ENCODE assay signal across 12 mouse cellular contexts in genomic region chr4:46065695-46066340, GRCm38 (mm10). TPM values are rescaled to one million over a fixed set of nuclear protein-coding genes. Genes with fewer than 3 reads are reported as not detected.
DNase-seq lines count a peak whose midpoint lies in the region; ATAC-seq and TF ChIP-seq lines count a peak whose summit lies in the region.
"Had no signal": no experiment of that assay in that cellular context is flagged by ENCODE, and none has a peak within 500 bp of the region (broad histone marks: within the 10 kb centered on the region; RNA-seq: fewer than 3 reads in every experiment).

No protein-coding gene starts in this region.

- H3K36me3 ChIP-seq in embryonic facial prominence, embryonic 15.5 days: no peaks in the 10 kb centered on the region
- no peaks in the 10 kb centered on the region for H3K36me3 ChIP-seq in embryonic facial prominence, embryonic 10.5 days (replicated peaks)
- H3K36me3 ChIP-seq in heart, postnatal 0 days (replicated peaks; ENCODE audit: control insufficient read depth, insufficient read depth, low read length): peaks cover 20% of the 10 kb centered on the region
- H3K36me3 ChIP-seq: hindbrain, embryonic 12.5 days had no signal

- H3K4me3 ChIP-seq in embryonic facial prominence, embryonic 15.5 days (replicated peaks): no peak overlapping the region
- H3K4me3 ChIP-seq in embryonic facial prominence, embryonic 10.5 days: no peak overlapping the region
- H3K4me3 ChIP-seq in heart, postnatal 0 days (ENCODE audit: low read depth, low read length): no peak overlapping the region
- H3K4me3 ChIP-seq: hindbrain, embryonic 12.5 days had no signal

- 0 out of 2 replicates have a peak overlapping the region, but pooled peaks have one; percentile 5 for H3K27ac ChIP-seq in embryonic facial prominence, embryonic 15.5 days (replicated peaks)
- no peak overlapping the region for H3K27ac ChIP-seq in embryonic facial prominence, embryonic 10.5 days (replicated peaks)
- peak overlapping the region; percentile 90 for H3K27ac ChIP-seq in heart, postnatal 0 days (ENCODE audit: low read depth)
- H3K27ac ChIP-seq: hindbrain, embryonic 12.5 days; liver, embryonic 14.5 days had no signal

- H3K9me3 ChIP-seq in embryonic facial prominence, embryonic 15.5 days (replicated peaks): no peaks in the 10 kb centered on the region
- H3K9me3 ChIP-seq in embryonic facial prominence, embryonic 10.5 days: no peaks in the 10 kb centered on the region
- H3K9me3 ChIP-seq in heart, postnatal 0 days (replicated peaks; ENCODE audit: control insufficient read depth, low read length): no peaks in the 10 kb centered on the region
- H3K9me3 ChIP-seq: hindbrain, embryonic 12.5 days had no signal

- H3K27me3 ChIP-seq in embryonic facial prominence, embryonic 15.5 days: no peaks in the 10 kb centered on the region
- 0 out of 2 replicates have a peak, but pooled peaks cover 5% of the 10 kb centered on the region for H3K27me3 ChIP-seq in embryonic facial prominence, embryonic 10.5 days (replicated peaks; ENCODE audit: low read depth, poor library complexity, severe bottlenecking)
- H3K27me3 ChIP-seq in heart, postnatal 0 days (ENCODE audit: control insufficient read depth, insufficient read depth, low read length): no peaks in the 10 kb centered on the region
- H3K27me3 ChIP-seq: hindbrain, embryonic 12.5 days had no signal

- no peak for TF ChIP-seq CTCF in heart, postnatal 0 days (IDR thresholded peaks at IDR 0.05; ENCODE audit: low read depth)

- no peak for TF ChIP-seq EP300 in heart, postnatal 0 days (IDR thresholded peaks at IDR 0.05; ENCODE audit: low read depth)

- peaks cover 23% of the 10 kb centered on the region for H3K4me1 ChIP-seq in embryonic facial prominence, embryonic 15.5 days
- peaks cover 29% of the 10 kb centered on the region for H3K4me1 ChIP-seq in embryonic facial prominence, embryonic 10.5 days
- H3K4me1 ChIP-seq in heart, postnatal 0 days (ENCODE audit: control insufficient read depth, insufficient read depth): peaks cover 44% of the 10 kb centered on the region

- ATAC-seq in embryonic facial prominence, embryonic 15.5 days (ENCODE audit: insufficient number of reproducible peaks, low FRiP score, low TSS enrichment, low read depth): no peak
- peak; percentile 59 for ATAC-seq in heart, postnatal 0 days (ENCODE audit: insufficient read depth, low read depth)
- no peak for ATAC-seq in inflammation-experienced regulatory T-cells, adult 6 months
- ATAC-seq: midbrain, embryonic 16.5 days had no signal

- no peak for DNase-seq in embryonic facial prominence, embryonic 10.5 days (ENCODE audit: low spot score)
- peak; percentile 43 for DNase-seq in ovary, adult 18-20 months (ENCODE audit: low spot score)
- no peak for DNase-seq in ovary, postnatal 10 days (ENCODE audit: low spot score)
- peak; percentile 67 for DNase-seq in heart, postnatal 0 days (ENCODE audit: low spot score)
- DNase-seq in lung, postnatal 4 days: peak; percentile 54 to 81
- DNase-seq in neural tube, embryonic 10.5 days (ENCODE audit: extremely low spot score, low spot score): no peak
- DNase-seq: thymus, adult 18-20 months had no signal

- no peak overlapping the region for H3K4me2 ChIP-seq in embryonic facial prominence, embryonic 15.5 days (replicated peaks)
- H3K4me2 ChIP-seq in heart, postnatal 0 days (ENCODE audit: low read depth, low read length): no peak overlapping the region
- H3K4me2 ChIP-seq: hindbrain, embryonic 12.5 days had no signal

- WGBS in embryonic facial prominence, embryonic 15.5 days: 54% methylated on average over 8 of the region's 8 CpGs
- WGBS in embryonic facial prominence, embryonic 10.5 days: 74% methylated on average over 8 of the region's 8 CpGs
- WGBS in heart, postnatal 0 days: 16% methylated on average over 8 of the region's 8 CpGs

- H3K9ac ChIP-seq in embryonic facial prominence, embryonic 15.5 days: no peak overlapping the region
- H3K9ac ChIP-seq in heart, postnatal 0 days (replicated peaks; ENCODE audit: low read depth, low read length): no peak overlapping the region
- H3K9ac ChIP-seq: hindbrain, embryonic 12.5 days; liver, embryonic 14.5 days had no signal

RNA-seq across cellular contexts. Expression of gene Tmod1, which starts 27.1 kb away (rescaled TPM):
- 13.4 and 14.0 TPM in 2 replicates for polyA plus RNA-seq in embryonic facial prominence, embryonic 15.5 days (2015; fragmentation: Nextera tagmentation; extraction: Ambion mirVana)
- polyA plus RNA-seq in embryonic facial prominence, embryonic 10.5 days (2016; fragmentation: Nextera tagmentation; extraction: Ambion mirVana): 2.8 and 3.0 TPM in 2 replicates
- 127 and 163 TPM in 2 replicates for total RNA-seq in heart, postnatal 0 days (2014; rRNA removed; ENCODE audit: low replicate concordance)
- polyA plus RNA-seq in heart, postnatal 0 days (2015; fragmentation: Nextera tagmentation; extraction: Ambion mirVana): 220 and 224 TPM in 2 replicates
- polyA plus RNA-seq in inflammation-experienced regulatory T-cells, adult 6 months (2017; shearing (Covaris generic)): 1 to 10 TPM in 2 of 3 experiments, not detected in 1; 4.1 to 5.1 TPM

Comparison
In these comparisons a context has a peak if more than half of its experiments do, and no peak if none do; other contexts are left out.
1. DNase-seq: peak in ovary, adult 18-20 months (single experiment), heart, postnatal 0 days (single experiment) and lung, postnatal 4 days (2 of 2); none in embryonic facial prominence, embryonic 10.5 days (single experiment), ovary, postnatal 10 days (single experiment) and neural tube, embryonic 10.5 days (single experiment).
2. RNA of gene Tmod1, which starts 27.1 kb away (polyA plus RNA-seq): 220 to 224 TPM in heart, postnatal 0 days; 13.4 to 14.0 TPM in embryonic facial prominence, embryonic 15.5 days, 4.1 to 5.1 TPM in inflammation-experienced regulatory T-cells, adult 6 months and 2.8 to 3.0 TPM in embryonic facial prominence, embryonic 10.5 days; every median in the first group is over 10 times any median in the second.